Mouse (Mus musculus): ENCODE measurements at regions not wholly inside any gene's neighbourhood (a gene's known extent, or its start where the extent isn't known, plus 50 kb on each side); places are given as distances from the start of the nearest gene placed in this dataset.

DNA sequence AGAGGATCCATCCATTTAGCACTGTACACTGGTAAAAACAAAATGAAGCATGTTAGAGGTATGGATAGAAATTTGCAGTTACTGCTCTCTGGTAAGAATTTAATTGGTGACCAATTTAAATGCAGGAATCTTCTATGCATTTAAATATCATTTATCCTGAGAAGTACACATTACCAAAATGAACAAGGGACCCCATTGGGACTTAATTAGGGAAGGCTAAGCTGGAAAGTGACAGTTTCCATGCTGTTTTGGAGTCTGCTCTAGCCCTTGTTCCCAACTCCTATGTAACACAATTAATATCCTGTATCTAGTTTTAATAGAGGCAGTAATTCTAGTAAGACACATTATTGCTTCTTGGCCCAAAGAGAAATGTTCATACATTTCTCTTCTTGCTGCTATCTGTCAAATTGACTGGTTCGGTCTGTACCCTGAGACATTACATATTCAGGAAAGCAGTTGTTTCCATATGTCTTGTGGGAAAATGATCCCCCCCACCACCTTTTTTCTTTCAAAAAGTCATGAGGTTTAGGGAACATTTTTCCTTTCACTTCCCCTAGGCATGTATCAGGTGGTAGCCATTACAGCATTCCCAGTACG is 504.4 kb upstream of the Nrsn1 start:
- Histone ChIP-seq H3K4me2 (ENCODE audit: low read length) (no peak overlapping the region), H3K4me1 (replicated peaks; ENCODE audit: control insufficient read depth, insufficient read depth, low read length) (no peaks in the 10 kb centered on the region), H3K9me3 (ENCODE audit: control insufficient read depth, low read length) (no peaks in the 10 kb centered on the region), H3K27me3 (replicated peaks; ENCODE audit: control insufficient read depth, insufficient read depth, low read length) (no peaks in the 10 kb centered on the region), H3K36me3 (ENCODE audit: control insufficient read depth, insufficient read depth, low read length) (no peaks in the 10 kb centered on the region), H3K4me3 (ENCODE audit: low read depth, low read length) (no peak overlapping the region), H3K9ac (ENCODE audit: low read length) (no peak overlapping the region), H3K27ac (ENCODE audit: low read depth) (no peak overlapping the region)
- ATAC-seq (replicated peaks; ENCODE audit: low FRiP score, low TSS enrichment, low read depth) (no peak), DNase-seq (ENCODE audit: low spot score) (no peak)
- 71% methylated on average over 2 of the region's 2 CpGs for WGBS

DNA sequence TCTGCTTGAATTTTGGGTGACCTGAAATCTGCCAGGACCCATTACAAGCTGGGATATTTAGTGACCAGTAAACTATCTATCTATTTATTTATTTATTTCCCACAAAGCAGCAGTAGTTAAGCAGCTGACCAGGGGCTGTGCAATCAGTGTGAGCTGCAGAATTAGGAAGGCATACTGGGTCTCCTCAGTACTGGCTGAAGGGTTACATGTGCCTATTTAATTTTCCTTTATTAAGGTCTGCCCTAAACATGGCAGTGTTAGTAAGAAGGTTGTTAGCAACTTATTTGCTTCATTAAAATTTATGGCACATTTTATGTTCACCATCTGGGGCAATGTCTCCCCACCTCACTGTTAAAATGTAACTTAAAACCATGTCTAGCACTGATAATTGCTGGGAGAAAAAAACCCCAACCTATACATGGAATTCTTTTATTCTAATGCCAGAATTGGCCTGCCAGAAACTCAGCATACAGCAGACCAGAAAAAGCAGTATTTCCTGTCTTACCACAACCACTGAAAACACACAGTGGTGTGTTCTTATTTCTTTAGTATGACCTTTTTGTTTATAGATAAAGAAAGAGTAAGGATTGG is 484.3 kb upstream of the Nrsn1 start:
- Histone ChIP-seq H3K4me2 (ENCODE audit: low read length) (no peak overlapping the region), H3K4me3 (ENCODE audit: low read depth, low read length) (no peak overlapping the region)
- no peak for DNase-seq (ENCODE audit: low spot score)

DNA sequence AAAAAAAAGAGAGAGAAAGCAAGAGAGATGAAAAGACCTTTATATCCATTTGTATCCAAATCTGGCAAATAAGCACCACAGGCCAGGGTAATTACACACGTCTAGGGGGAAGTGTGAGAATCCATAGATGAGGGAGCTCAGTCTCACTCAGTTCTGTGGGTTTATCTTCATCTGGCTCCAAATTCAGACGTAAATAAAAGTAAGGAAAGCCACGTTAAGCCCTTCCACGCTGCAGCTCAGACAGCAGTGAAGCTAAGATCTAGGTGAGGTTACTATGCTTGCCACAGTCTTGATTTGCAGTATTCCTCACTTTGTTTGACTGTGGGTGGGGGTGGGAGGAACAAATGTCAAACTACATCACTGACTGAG is 481.1 kb upstream of the Nrsn1 start:
- DNase-seq (ENCODE audit: low spot score) (no peak), ATAC-seq (replicated peaks; ENCODE audit: low FRiP score, low TSS enrichment, low read depth) (no peak)
- H3K4me3 ChIP-seq (ENCODE audit: low read depth, low read length): no peak overlapping the region
- H3K4me1 ChIP-seq (replicated peaks; ENCODE audit: control insufficient read depth, insufficient read depth, low read length): no peaks in the 10 kb centered on the region
- 39% methylated on average over 4 of the region's 4 CpGs for WGBS
- no peaks in the 10 kb centered on the region for H3K9me3 ChIP-seq (ENCODE audit: control insufficient read depth, low read length)
- no peaks in the 10 kb centered on the region for H3K36me3 ChIP-seq (ENCODE audit: control insufficient read depth, insufficient read depth, low read length)
- no peak overlapping the region for H3K9ac ChIP-seq (ENCODE audit: low read length)
- H3K27ac ChIP-seq (ENCODE audit: low read depth): no peak overlapping the region
- no peak overlapping the region for H3K4me2 ChIP-seq (ENCODE audit: low read length)
- H3K27me3 ChIP-seq (replicated peaks; ENCODE audit: control insufficient read depth, insufficient read depth, low read length): no peaks in the 10 kb centered on the region

More for the DNA sequence above, 484.3 kb upstream of the Nrsn1 start:
- Histone ChIP-seq H3K36me3 (ENCODE audit: control insufficient read depth, insufficient read depth, low read length) (no peaks in the 10 kb centered on the region), H3K27ac (ENCODE audit: low read depth) (no peak overlapping the region), H3K27me3 (replicated peaks; ENCODE audit: control insufficient read depth, insufficient read depth, low read length) (no peaks in the 10 kb centered on the region), H3K9ac (ENCODE audit: low read length) (no peak overlapping the region), H3K9me3 (ENCODE audit: control insufficient read depth, low read length) (peaks cover 5% of the 10 kb centered on the region; the same call in 1 of the 2 replicates), H3K4me1 (replicated peaks; ENCODE audit: control insufficient read depth, insufficient read depth, low read length) (no peaks in the 10 kb centered on the region)
- ATAC-seq (replicated peaks; ENCODE audit: low FRiP score, low TSS enrichment, low read depth): no peak

DNA sequence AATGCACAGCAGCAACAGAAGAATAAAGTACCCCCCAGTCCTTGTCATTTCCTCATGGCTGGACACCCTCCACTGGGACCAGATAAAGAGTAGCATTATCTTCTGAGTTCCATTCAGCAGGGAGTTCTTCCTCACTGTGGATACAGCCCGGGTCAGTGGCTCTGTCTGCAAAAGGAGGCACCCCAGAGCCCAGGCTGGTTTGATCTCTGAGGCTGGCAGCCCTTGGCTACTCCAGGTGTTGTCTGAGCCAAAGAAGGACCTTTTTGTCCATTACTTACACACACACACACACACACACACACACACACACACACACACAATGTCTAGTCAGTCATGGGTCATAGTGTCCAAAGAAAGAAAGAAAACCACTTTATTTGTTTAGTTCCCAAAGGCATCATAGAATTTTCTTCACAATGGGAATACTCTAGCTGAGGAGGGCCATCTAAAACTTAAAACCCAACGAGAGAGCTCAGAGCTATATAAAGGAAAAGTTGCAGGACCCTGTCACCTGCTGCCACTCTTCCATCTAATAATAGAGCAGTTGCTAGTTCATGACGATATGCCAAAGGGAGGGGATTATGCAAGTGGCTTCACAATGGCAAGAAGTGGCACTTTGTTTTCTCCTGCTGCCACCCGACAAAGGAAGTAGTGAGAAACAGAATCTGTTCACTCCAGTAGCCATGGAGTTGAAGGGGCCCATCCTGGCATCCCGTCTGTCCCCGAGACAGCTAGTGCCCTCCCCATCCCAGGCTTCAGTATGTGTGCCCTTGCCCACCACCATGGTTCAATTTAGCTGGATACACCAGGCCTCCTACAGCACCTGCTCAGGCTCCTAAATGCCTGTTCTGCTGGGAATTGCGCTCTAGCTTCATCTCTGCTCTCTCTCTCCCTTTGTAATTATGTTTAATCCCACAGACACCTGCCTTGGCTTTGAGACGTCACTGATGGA is 480.4 kb upstream of the Nrsn1 start:
- H3K4me3 ChIP-seq (ENCODE audit: low read depth, low read length): no peak overlapping the region
- WGBS: 56% methylated on average over 8 of the region's 8 CpGs
- no peaks in the 10 kb centered on the region for H3K27me3 ChIP-seq (replicated peaks; ENCODE audit: control insufficient read depth, insufficient read depth, low read length)
- no peaks in the 10 kb centered on the region for H3K4me1 ChIP-seq (replicated peaks; ENCODE audit: control insufficient read depth, insufficient read depth, low read length)
- no peak overlapping the region for H3K9ac ChIP-seq (ENCODE audit: low read length)
- ATAC-seq (replicated peaks; ENCODE audit: low FRiP score, low TSS enrichment, low read depth): no peak
- no peak overlapping the region for H3K4me2 ChIP-seq (ENCODE audit: low read length)
- no peaks in the 10 kb centered on the region for H3K36me3 ChIP-seq (ENCODE audit: control insufficient read depth, insufficient read depth, low read length)
- no peaks in the 10 kb centered on the region for H3K9me3 ChIP-seq (ENCODE audit: control insufficient read depth, low read length)
- H3K27ac ChIP-seq (ENCODE audit: low read depth): no peak overlapping the region
- no peak for DNase-seq (ENCODE audit: low spot score)

DNA sequence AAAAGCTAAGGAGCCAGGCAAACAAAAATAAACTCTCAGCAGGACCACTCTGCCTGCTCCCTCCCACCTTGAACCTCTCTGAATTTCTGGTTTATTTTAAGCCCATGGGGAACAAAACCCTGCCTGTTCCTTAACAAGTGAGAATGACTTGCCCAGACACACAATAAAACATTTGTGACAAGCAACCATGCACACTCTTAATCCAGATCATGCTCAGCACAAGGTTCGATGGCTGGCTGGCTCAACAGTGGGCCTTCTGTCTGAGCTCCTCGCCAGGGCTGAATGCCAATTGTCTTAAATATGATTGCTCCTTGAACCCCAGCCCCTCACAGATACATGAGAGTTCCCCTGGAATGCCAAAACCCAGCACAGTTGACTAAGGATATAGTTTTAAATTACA is 468.3 kb upstream of the Nrsn1 start:
- ATAC-seq (replicated peaks; ENCODE audit: low FRiP score, low TSS enrichment, low read depth) (no peak), DNase-seq (ENCODE audit: low spot score) (no peak)
- WGBS: 36% methylated on average over 2 of the region's 2 CpGs
- H3K36me3 ChIP-seq (ENCODE audit: control insufficient read depth, insufficient read depth, low read length): no peaks in the 10 kb centered on the region
- H3K9ac ChIP-seq (ENCODE audit: low read length): no peak overlapping the region
- no peak overlapping the region for H3K27ac ChIP-seq (ENCODE audit: low read depth)
- H3K4me2 ChIP-seq (ENCODE audit: low read length): no peak overlapping the region
- H3K27me3 ChIP-seq (replicated peaks; ENCODE audit: control insufficient read depth, insufficient read depth, low read length): no peaks in the 10 kb centered on the region
- H3K4me3 ChIP-seq (ENCODE audit: low read depth, low read length): no peak overlapping the region
- H3K9me3 ChIP-seq (ENCODE audit: control insufficient read depth, low read length): no peaks in the 10 kb centered on the region
- no peaks in the 10 kb centered on the region for H3K4me1 ChIP-seq (replicated peaks; ENCODE audit: control insufficient read depth, insufficient read depth, low read length)

DNA sequence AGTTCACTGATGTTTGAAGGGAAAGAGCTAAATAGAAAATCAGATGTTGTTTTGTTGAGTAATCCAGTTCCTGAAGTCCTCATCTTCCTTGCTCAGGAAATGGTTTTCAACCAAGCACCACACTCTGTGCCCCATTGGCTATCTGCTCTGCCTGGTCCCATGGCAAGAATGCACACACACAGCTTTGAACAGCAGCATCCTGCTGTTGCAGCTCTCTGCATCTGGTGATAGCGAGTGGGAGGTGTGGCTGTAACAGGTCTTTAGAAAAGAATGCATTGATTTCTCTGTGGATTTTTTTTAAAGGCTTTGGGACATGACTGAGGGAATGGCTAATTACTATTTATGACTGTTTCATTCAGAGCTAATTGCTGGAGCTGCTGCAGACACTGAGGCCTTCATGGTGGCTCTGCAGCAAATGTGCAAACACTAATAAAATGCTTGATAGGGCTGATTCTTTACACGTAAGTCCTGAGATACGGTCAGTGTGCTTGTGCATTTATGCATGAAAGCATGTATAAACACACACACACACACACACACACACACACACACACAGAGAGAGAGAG is 459.1 kb upstream of the Nrsn1 start:
- Histone ChIP-seq H3K9me3 (ENCODE audit: control insufficient read depth, low read length) (no peaks in the 10 kb centered on the region), H3K27ac (ENCODE audit: low read depth) (no peak overlapping the region), H3K4me1 (replicated peaks; ENCODE audit: control insufficient read depth, insufficient read depth, low read length) (no peaks in the 10 kb centered on the region), H3K4me2 (ENCODE audit: low read length) (no peak overlapping the region), H3K4me3 (ENCODE audit: low read depth, low read length) (no peak overlapping the region), H3K9ac (ENCODE audit: low read length) (no peak overlapping the region), H3K36me3 (ENCODE audit: control insufficient read depth, insufficient read depth, low read length) (no peaks in the 10 kb centered on the region), H3K27me3 (replicated peaks; ENCODE audit: control insufficient read depth, insufficient read depth, low read length) (no peaks in the 10 kb centered on the region)
- ATAC-seq (replicated peaks; ENCODE audit: low FRiP score, low TSS enrichment, low read depth) (no peak), DNase-seq (ENCODE audit: low spot score) (no peak)
- 61% methylated on average over 3 of the region's 3 CpGs for WGBS

DNA sequence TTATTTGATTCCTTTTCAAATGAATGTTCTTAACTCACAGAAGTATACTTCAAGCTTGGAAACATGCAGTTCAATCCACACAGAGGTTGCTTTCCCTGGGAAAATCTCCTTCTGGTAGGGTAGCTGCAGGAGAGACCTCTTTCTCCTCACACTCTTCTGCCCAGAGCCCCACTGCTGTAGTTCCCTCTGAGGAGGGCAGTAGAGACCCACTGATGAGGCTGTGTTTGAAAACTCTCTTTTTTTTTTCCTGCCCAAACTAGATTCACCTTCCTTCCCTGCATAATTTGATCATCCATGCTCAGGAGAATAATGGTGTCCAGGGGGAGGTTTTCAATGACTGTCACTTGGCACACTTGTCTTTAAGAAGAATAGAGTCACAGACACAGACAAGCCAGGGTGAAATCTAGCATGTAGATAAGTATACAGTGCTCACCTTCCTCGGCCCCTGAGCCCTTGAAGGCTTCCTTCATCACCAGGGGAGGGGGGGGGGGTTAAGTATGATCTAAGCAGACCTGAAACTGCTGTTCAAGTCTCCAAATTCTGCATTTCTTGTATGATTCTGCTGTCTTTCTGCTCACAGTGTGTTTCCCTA is 457.3 kb upstream of the Nrsn1 start:
- Histone ChIP-seq H3K9me3 (ENCODE audit: control insufficient read depth, low read length) (no peaks in the 10 kb centered on the region), H3K4me3 (ENCODE audit: low read depth, low read length) (no peak overlapping the region), H3K4me1 (replicated peaks; ENCODE audit: control insufficient read depth, insufficient read depth, low read length) (no peaks in the 10 kb centered on the region), H3K27ac (ENCODE audit: low read depth) (no peak overlapping the region), H3K27me3 (replicated peaks; ENCODE audit: control insufficient read depth, insufficient read depth, low read length) (no peaks in the 10 kb centered on the region), H3K4me2 (ENCODE audit: low read length) (no peak overlapping the region), H3K9ac (ENCODE audit: low read length) (no peak overlapping the region), H3K36me3 (ENCODE audit: control insufficient read depth, insufficient read depth, low read length) (no peaks in the 10 kb centered on the region)
- DNase-seq (ENCODE audit: low spot score): no peak
- no peak for ATAC-seq (replicated peaks; ENCODE audit: low FRiP score, low TSS enrichment, low read depth)
- 41% methylated on average over 1 of the region's 1 CpGs for whole genome bisulfite sequencing

DNA sequence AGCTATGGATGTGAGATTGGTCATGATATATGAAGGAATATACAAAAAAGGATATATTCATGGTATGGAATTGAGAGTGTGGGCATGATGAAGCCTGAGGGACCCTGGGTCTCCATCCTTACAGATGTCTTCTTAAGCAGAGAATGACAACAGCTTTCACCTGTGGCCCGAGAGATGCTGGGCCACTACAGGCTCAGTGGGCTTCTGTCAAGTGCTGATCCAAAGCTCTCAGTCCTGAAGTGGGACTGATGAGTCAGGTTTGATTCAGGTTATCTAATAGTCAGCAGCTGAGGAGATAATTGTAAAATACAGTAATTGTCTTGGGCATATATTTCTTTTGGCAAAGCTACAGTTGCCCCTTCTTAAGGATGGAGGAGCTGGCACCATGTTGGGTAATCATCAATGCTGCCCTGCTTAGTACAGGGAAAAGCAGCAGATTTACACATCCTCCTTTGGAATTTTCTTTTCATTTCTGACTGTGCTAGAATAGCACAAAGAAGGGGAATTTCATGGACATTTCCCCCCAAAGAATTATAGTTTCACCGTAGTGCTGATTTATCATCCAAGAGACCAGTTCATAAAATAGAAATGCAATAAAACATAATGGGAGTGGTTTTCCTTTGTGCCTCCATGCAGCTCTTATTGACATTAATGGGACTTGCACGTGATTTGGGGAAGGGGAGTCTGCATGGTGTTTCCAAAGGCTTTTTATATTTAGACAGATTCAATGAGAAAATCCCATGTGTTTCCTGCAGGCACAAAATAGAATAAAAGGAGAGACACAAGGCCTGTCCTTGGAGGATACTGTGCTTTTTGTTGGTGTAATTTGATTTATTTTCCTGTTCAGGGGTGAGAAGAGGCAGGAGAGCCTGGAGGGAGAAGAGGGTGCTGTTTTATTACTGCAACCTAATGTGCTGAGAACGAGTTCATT is 452.6 kb upstream of the Nrsn1 start:
- H3K9me3 ChIP-seq (ENCODE audit: control insufficient read depth, low read length): no peaks in the 10 kb centered on the region
- ATAC-seq (replicated peaks; ENCODE audit: low FRiP score, low TSS enrichment, low read depth): no peak
- no peak overlapping the region for H3K4me3 ChIP-seq (ENCODE audit: low read depth, low read length)
- no peaks in the 10 kb centered on the region for H3K4me1 ChIP-seq (replicated peaks; ENCODE audit: control insufficient read depth, insufficient read depth, low read length)
- no peak overlapping the region for H3K9ac ChIP-seq (ENCODE audit: low read length)
- DNase-seq (ENCODE audit: low spot score): no peak
- no peak overlapping the region for H3K4me2 ChIP-seq (ENCODE audit: low read length)
- H3K36me3 ChIP-seq (ENCODE audit: control insufficient read depth, insufficient read depth, low read length): no peaks in the 10 kb centered on the region
- no peaks in the 10 kb centered on the region for H3K27me3 ChIP-seq (replicated peaks; ENCODE audit: control insufficient read depth, insufficient read depth, low read length)
- 49% methylated on average over 4 of the region's 4 CpGs for WGBS
- H3K27ac ChIP-seq (ENCODE audit: low read depth): no peak overlapping the region
